Mouse (Mus musculus) heart, embryonic 15.5 days (tissue): Measurements from ENCODE around the gene Mamld1. TPM values are rescaled to one million over a fixed set of nuclear protein-coding genes. Genes with fewer than 3 reads are reported as not detected.

Experiments used
- ATAC-seq: fragments of 200-750 bp; cut with Nextera tagmentation; replicated peaks from 2 replicates; pipeline ENCODE4 v1.8.0; 2017; ENCODE audit warnings: low read depth, moderate TSS enrichment; ENCODE audit not compliant: insufficient number of reproducible peaks, insufficient read depth, low FRiP score
- H3K27ac ChIP-seq: fragments of 300-500 bp; sonication (generic); 2 replicates; pipeline ENCODE4 v1.5.1; 2015; ENCODE audit warnings: mild to moderate bottlenecking, inconsistent platforms
- H3K27me3 ChIP-seq: fragments of 300-500 bp; sonication (generic); 2 replicates; pipeline ENCODE4 v1.6.1; 2015; ENCODE audit warnings: inconsistent platforms
- H3K36me3 ChIP-seq: fragments of 300-500 bp; sonication (generic); 2 replicates; pipeline ENCODE4 v1.6.1; 2015; ENCODE audit warnings: mild to moderate bottlenecking, inconsistent platforms
- H3K4me1 ChIP-seq: fragments of 300-500 bp; sonication (generic); replicated peaks from 2 replicates; pipeline ENCODE4 v1.6.1; 2015; ENCODE audit warnings: inconsistent platforms
- H3K4me2 ChIP-seq: fragments of 300-500 bp; sonication (generic); 2 replicates; pipeline ENCODE4 v1.6.1; 2015; ENCODE audit warnings: inconsistent platforms, mild to moderate bottlenecking, moderate library complexity
- H3K4me3 ChIP-seq: fragments of 300-500 bp; sonication (generic); 2 replicates; pipeline ENCODE4 v1.5.1; 2015; ENCODE audit warnings: mild to moderate bottlenecking, inconsistent platforms
- H3K9ac ChIP-seq: fragments of 300-500 bp; sonication (generic); 2 replicates; pipeline ENCODE4 v1.6.1; 2015; ENCODE audit warnings: mild to moderate bottlenecking, inconsistent platforms
- H3K9me3 ChIP-seq: fragments of 300-500 bp; sonication (generic); replicated peaks from 2 replicates; pipeline ENCODE4 v1.6.1; 2016; ENCODE audit warnings: inconsistent platforms
- WGBS: fragments of 180-500 bp; shearing (Covaris S2); methylation state at CpG from one replicate; pipeline ENCODE4 v1.1.7; 2015; ENCODE audit warnings: mixed read lengths; 5-methylcytosine and 5-hydroxymethylcytosine counted together
- polyA plus RNA-seq: library from polyadenylated mRNA; unstranded; fragments of >200 nt; fragmentation: Nextera tagmentation; extraction: Ambion mirVana; gene quantifications from 2 replicates; pipeline ENCODE4 v1.2.1, GENCODE M21; 2015

Mamld1 gene
- polyA plus RNA-seq, 1 experiment from 2014 or later: 3.7 TPM

DNA sequence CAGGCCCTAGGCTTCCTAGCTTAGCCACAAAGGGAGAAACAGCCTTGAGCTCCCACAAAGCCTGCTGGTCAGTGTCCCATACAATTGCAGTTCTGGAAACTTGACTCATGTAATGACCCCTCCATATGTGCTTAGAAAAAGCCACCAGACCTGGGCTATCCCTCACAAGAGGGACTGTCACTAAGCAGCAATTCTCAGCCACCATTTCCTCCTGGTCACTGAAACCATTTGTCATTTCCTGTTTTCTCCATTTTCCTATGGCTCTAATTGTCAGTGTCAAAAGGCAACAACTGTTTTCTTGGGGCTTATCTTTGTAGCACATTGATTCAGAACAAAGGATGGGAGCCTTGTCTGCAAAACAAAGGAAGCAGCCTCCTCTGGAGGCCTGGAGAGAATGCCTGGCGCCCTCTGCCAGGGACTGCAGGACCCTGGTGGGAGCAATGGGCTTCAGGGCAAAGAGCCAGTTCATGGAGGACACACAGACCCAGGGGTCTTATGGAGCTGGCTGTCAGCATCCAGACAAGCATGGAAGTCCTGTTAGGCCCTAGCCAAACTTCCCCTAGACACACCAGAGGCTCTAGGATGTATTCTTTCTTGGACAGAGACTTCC lies 99.5 kb downstream of the Mamld1 start:
- Histone ChIP-seq H3K36me3 (no peaks in the 10 kb centered on the region), H3K4me3 (no peak overlapping the region), H3K9me3 (no peaks in the 10 kb centered on the region), H3K4me2 (no peak overlapping the region), H3K27me3 (no peaks in the 10 kb centered on the region), H3K27ac (peak overlapping the region; percentile 27; the same call in 1 of the 2 replicates), H3K9ac (no peak overlapping the region), H3K4me1 (no peaks in the 10 kb centered on the region)
- ATAC-seq: peak; percentile 34; the same call in 1 of the 2 replicates
- WGBS: 20% methylated on average over 1 of the region's 1 CpGs

DNA sequence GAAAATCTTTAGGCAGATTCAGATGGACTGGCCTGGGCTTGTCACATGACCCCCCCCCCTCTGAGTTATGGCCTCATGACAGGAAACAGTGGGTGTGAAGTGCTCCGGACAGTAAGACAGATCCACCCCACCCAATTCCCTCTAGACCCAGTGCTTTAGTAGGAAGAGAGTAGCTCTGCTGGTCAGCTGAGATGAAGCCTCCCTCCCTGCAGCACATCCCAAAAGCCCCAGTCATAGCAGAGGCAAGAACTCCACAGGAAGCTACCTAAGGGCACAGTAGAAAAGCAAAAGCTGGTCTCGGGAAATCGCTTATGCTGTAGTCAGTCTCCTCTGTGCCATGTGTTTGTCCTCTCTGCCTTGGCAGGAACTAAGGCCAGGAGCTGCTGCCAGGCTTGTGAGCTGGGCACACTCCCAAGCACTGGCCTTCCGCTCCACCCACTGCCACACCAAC lies 100.5 kb downstream of the Mamld1 start:
- Histone ChIP-seq H3K9ac (no peak overlapping the region), H3K4me3 (no peak overlapping the region), H3K4me1 (no peaks in the 10 kb centered on the region), H3K27me3 (no peaks in the 10 kb centered on the region), H3K27ac (no peak overlapping the region), H3K4me2 (no peak overlapping the region), H3K36me3 (no peaks in the 10 kb centered on the region), H3K9me3 (no peaks in the 10 kb centered on the region)
- 0 out of 2 replicates have a peak, but pooled peaks have one; percentile 22 for ATAC-seq
- 50% methylated on average over 4 of the region's 4 CpGs for WGBS

DNA sequence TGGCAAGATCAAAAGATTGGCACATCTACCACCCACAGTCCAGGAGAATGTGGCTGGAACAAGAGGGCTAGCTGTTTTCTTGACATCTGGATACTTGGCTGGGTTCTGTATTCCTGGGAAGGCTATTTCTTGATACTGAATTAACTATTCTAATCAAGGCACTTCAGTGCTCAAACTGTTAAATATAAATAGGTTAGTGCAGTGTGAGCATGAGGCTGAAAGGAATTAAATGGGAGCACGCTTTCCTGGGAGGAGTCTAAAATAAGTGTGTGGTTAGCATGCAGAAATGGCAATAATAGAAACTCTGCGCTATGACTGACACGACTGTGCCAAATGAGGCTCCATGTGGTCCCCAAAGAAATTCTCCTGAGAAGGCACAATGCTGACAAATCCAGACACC lies 131.5 kb downstream of the Mamld1 start:
- H3K4me2 ChIP-seq: no peak overlapping the region
- no peak overlapping the region for H3K9ac ChIP-seq
- no peak for ATAC-seq
- H3K4me3 ChIP-seq: no peak overlapping the region
- H3K36me3 ChIP-seq: no peaks in the 10 kb centered on the region
- no peaks in the 10 kb centered on the region for H3K27me3 ChIP-seq
- H3K27ac ChIP-seq: no peak overlapping the region
- no peaks in the 10 kb centered on the region for H3K4me1 ChIP-seq
- WGBS: 86% methylated on average over 3 of the region's 3 CpGs
- no peaks in the 10 kb centered on the region for H3K9me3 ChIP-seq

DNA sequence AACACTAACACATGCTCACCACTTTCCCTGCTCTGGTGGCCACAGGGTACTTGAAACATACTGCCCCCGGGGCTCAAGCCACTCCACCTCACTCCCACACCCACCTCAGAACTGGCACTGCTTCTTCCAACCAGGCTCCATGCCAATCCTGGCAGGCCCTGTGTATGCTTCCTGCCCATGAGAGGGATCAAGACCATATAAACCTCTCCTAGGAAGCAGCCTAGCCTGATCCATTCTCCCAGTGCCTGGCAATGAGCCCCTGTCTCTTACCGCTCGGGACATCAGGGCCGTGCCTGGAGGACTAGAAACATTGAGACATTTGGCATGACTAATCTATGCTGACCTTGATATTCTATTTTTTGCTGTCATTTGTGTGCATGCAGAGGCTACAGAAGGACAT lies 133.6 kb downstream of the Mamld1 start:
- no peak overlapping the region for H3K4me2 ChIP-seq
- H3K27ac ChIP-seq: no peak overlapping the region
- H3K9ac ChIP-seq: no peak overlapping the region
- no peak for ATAC-seq
- no peaks in the 10 kb centered on the region for H3K27me3 ChIP-seq
- H3K36me3 ChIP-seq: no peaks in the 10 kb centered on the region
- H3K9me3 ChIP-seq: no peaks in the 10 kb centered on the region
- H3K4me3 ChIP-seq: no peak overlapping the region
- 83% methylated on average over 4 of the region's 4 CpGs for WGBS
- H3K4me1 ChIP-seq: no peaks in the 10 kb centered on the region

DNA sequence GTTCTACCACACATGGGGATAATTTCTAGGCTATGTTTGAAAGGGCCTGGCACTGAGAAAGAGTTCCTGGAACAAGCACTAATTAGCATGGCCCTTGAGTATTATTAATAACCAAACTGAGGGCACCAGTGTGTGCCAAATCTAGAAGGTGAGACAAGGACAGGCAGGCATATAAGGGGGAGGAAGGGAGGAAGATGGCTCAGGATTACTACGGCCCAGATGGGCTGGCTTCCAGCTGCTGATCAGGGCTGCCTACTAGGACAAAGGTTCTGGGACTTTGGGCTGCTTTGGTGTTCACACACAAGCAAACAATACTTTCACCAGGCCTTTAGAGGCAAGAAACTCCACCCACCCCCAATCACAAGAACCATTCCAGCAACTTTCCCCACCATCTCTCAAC lies 136.3 kb downstream of the Mamld1 start:
- H3K36me3 ChIP-seq: no peaks in the 10 kb centered on the region
- H3K27ac ChIP-seq: no peak overlapping the region
- H3K9ac ChIP-seq: no peak overlapping the region
- no peaks in the 10 kb centered on the region for H3K27me3 ChIP-seq
- 91% methylated on average over 1 of the region's 1 CpGs for WGBS
- no peaks in the 10 kb centered on the region for H3K9me3 ChIP-seq
- no peak overlapping the region for H3K4me3 ChIP-seq
- no peaks in the 10 kb centered on the region for H3K4me1 ChIP-seq
- no peak for ATAC-seq
- H3K4me2 ChIP-seq: no peak overlapping the region

DNA sequence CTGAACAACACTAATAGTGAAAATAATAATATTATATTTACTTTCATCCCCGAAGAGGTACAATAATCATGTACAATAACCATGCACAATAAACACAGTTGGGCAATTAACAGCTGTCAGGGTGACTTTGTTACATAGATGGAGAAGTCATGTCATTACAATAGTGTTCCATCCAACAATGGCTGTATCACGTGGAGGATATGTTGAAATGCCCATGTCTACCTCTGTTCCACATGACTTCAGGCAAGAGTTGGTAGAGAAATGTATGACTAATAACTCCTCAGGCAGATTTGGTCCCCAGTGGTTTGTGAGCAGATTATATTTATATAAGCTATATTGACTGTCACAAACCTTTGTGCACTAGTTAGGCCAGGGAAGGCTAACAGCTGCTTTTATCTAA lies 154.7 kb downstream of the Mamld1 start:
- Histone ChIP-seq H3K4me2 (no peak overlapping the region), H3K27me3 (no peaks in the 10 kb centered on the region)

More for the DNA sequence above, 154.7 kb downstream of the Mamld1 start:
- no peak for ATAC-seq
- Histone ChIP-seq H3K9ac (no peak overlapping the region), H3K4me3 (no peak overlapping the region), H3K9me3 (no peaks in the 10 kb centered on the region), H3K4me1 (no peaks in the 10 kb centered on the region), H3K36me3 (no peaks in the 10 kb centered on the region), H3K27ac (no peak overlapping the region)
- WGBS: 58% methylated on average over 2 of the region's 2 CpGs

Other genes with a start within 250 kb of the Mamld1 start
- 4.3 and 5.0 TPM in 2 replicates for gene Mtm1, start 160.5 kb downstream of the Mamld1 start, polyA plus RNA-seq